Mouse (Mus musculus) macrophage (primary cell): ENCODE results near the gene Gnpnat1. TPM values are rescaled to one million over a fixed set of nuclear protein-coding genes. Genes with fewer than 3 reads are reported as not detected.
"Not testable (repeated sequence)": the region's sequence is repeated elsewhere in the genome, so short reads cannot be mapped to it uniquely, and the experiment has no call there.

ENCODE experiments used
- H3K27ac ChIP-seq: fragments of 350-480 bp; formaldehyde crosslinking; 2 replicates; pipeline ENCODE4 v1.9.0; 2021
- H3K36me3 ChIP-seq: fragments of 350-480 bp; formaldehyde crosslinking; 2 replicates; pipeline ENCODE4 v1.9.0; 2021; ENCODE audit errors: inconsistent target
- H3K4me3 ChIP-seq: fragments of 350-480 bp; formaldehyde crosslinking; 2 replicates; pipeline ENCODE4 v1.9.0; 2021; ENCODE audit errors: inconsistent target
- H3K79me2 ChIP-seq: fragments of 350-480 bp; formaldehyde crosslinking; 2 replicates; pipeline ENCODE4 v1.9.0; 2021; ENCODE audit errors: inconsistent target
- WGBS: methylation state at CpG from one replicate; pipeline ENCODE4 v1.1.7; 2026; ENCODE audit warnings: inconsistent platforms; ENCODE audit not compliant: missing documents; 5-methylcytosine and 5-hydroxymethylcytosine counted together
- polyA plus RNA-seq: library from polyadenylated mRNA; stranded (reverse); fragments of 250-400 nt; gene quantifications from 3 replicates; pipeline ENCODE4 v1.2.4, GENCODE M21; 2018; ENCODE audit warnings: inconsistent platforms
- total RNA-seq, 78 experiments: library from RNA; depleted of rRNA; stranded (reverse); fragments of 250-400 nt; gene quantifications; 1 replicate in 9 of 78; 2 replicates in 24 of 78; 3 replicates in 43 of 78; 4 replicates in 2 of 78; pipeline ENCODE4 v1.2.4; 2018; ENCODE audit warnings: inconsistent platforms in 56 of 78

The Gnpnat1 gene
- total RNA-seq (2018; cell fraction: chromatin; rRNA removed) = 10 to 100 TPM in 17 of 26 experiments, 1 to 10 TPM in 9; 3.1 to 29.8 (median 15.4) TPM
- 10 to 100 TPM in 5 of 26 experiments, 1 to 10 TPM in 21; 4.2 to 12.7 (median 8.4) TPM for total RNA-seq (2018; cell fraction: cytosol; rRNA removed)
- total RNA-seq (2018; cell fraction: nucleus; rRNA removed) = 10 to 100 TPM in 13 of 26 experiments, 1 to 10 TPM in 13; 1.6 to 27.0 (median 9.9) TPM
- polyA plus RNA-seq = 7.2 to 16.6 TPM (median 15.9 TPM) in 3 replicates

DNA sequence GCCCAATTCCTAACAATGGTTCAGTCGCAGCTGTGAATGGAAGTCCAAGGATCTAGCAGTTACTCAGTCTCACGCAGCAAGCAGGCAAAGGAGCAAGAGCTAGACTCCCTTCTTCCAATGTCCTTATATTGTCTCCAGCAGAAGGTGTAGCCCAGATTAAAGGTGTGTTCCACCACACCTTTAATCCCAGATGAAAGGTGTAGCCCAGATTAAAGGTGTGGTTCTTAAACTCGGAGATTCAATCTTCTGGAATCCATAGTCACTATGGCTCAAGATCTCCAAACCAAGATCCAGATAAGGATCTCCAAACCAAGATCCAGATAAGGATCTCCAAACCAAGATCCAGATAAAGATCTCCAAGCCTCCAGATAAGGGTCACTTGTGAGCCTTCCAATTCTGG, at the start of gene Gnpnat1:
Gene Gnpnat1, minus strand, starts transcription at position 101 of the 400 bp plus-strand sequence.
- H3K4me3 ChIP-seq, H3K36me3 ChIP-seq, H3K79me2 ChIP-seq, H3K27ac ChIP-seq: not testable (repeated sequence)
- no CpG with 5 or more reads among the region's 3 CpGs for WGBS

- H3K36me3 ChIP-seq = no peaks in the 10 kb centered on the region
- WGBS = 87% methylated on average over 5 of the region's 5 CpGs
- H3K27ac ChIP-seq = no peak overlapping the region
- no peak overlapping the region for H3K4me3 ChIP-seq
- H3K79me2 ChIP-seq = no peaks in the 10 kb centered on the region
Observed at GRCm38 (mm10) chr14:45453538-45454233, 49.0 kb upstream of the Gnpnat1 start.

- H3K4me3 ChIP-seq = no peak overlapping the region
- no peaks in the 10 kb centered on the region for H3K79me2 ChIP-seq
- no peak overlapping the region for H3K27ac ChIP-seq
- 46% methylated on average over 11 of the region's 11 CpGs for WGBS
- H3K36me3 ChIP-seq = no peaks in the 10 kb centered on the region
Observed at GRCm38 (mm10) chr14:45452861-45453512, 48.3 kb upstream of the Gnpnat1 start.

DNA sequence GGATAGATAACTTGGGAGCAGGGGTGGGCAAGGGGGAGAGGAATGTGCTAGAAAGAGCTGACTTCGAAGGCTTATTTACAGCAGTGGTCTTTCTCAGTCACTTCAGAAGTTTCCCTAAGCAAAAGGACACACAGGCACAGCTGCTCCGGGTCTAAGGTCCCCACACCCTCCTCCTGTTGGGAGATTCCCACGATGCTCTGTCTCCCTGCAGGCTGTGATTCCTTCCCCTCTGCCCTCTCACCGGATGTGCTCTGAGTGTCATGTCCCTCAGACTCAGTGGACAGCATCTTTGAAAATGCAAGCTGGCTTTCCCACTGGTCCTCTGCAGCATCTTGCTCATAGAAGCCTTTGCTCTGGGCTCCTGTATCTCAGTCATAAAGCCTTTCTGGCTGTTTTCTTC, 47.4 kb upstream of the Gnpnat1 start:
- WGBS = 67% methylated on average over 4 of the region's 4 CpGs
- Histone ChIP-seq H3K27ac (no peak overlapping the region), H3K4me3 (no peak overlapping the region), H3K36me3 (no peaks in the 10 kb centered on the region), H3K79me2 (no peaks in the 10 kb centered on the region)

DNA sequence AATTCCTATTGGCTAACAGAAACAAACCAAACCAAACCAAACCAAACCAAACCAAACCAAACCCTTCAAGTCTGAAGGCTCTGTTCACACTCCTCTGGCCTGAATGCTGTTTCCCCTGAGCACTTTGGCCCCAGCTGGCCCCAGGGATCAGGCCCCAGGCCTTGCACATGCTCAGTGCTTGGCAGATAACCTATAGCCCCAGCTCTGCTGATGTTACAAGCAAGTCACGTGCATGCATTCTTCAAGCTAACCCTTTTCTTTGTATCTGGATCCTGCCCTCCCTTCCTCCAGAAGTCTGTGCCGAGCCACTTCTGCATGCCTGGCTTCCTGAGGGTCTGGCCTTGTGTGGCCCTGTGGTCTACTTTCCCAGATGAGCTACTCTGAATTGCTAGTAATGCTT, 46.4 kb upstream of the Gnpnat1 start:
- H3K36me3 ChIP-seq = no peaks in the 10 kb centered on the region
- H3K27ac ChIP-seq = no peak overlapping the region
- 38% methylated on average over 2 of the region's 2 CpGs for WGBS
- H3K4me3 ChIP-seq = no peak overlapping the region
- H3K79me2 ChIP-seq = no peaks in the 10 kb centered on the region

DNA sequence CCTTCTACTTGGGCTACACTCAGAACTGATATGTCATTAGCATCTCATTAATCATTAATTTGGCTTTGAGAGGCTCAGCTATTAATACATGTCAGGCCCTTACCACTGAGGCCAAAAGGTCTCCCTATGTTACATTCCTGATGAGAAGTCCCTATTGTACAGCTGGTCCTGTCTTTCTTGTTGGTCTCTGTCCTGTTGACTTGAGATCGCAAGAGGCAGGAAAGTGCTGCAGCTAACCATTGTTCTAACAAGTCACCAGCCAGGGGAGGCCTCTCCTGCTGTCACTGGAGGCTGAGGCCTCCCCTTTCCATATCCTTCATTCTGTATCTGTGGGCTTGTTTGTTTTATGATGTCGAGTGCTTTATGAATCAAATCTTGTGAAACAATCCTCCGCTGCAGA, 42.1 kb upstream of the Gnpnat1 start:
- Histone ChIP-seq H3K4me3 (no peak overlapping the region), H3K36me3 (no peaks in the 10 kb centered on the region), H3K27ac (no peak overlapping the region), H3K79me2 (no peaks in the 10 kb centered on the region)
- 90% methylated on average over 3 of the region's 3 CpGs for WGBS

DNA sequence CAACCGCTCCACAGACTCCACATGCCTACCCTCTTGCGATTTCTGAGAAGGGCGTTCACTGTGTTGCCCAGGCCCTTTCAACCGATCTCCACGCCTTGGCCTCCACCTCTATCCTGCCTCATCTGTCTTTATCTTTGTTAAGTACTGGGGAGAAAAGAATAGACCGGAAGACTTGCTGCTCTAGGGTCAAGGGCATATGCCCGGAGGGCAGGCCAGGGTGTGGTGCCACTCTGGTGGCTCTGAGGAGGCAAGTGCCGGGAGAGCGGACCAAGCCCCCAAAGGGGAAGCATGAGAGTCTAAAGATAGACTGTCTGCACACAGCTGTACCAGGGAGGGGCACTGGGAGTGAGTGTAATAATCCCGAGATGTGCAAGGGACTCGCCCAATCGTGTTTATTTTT, 40.7 kb upstream of the Gnpnat1 start:
- no peak overlapping the region for H3K4me3 ChIP-seq
- no peaks in the 10 kb centered on the region for H3K79me2 ChIP-seq
- H3K27ac ChIP-seq = no peak overlapping the region
- H3K36me3 ChIP-seq = no peaks in the 10 kb centered on the region
- 82% methylated on average over 11 of the region's 12 CpGs for WGBS

DNA sequence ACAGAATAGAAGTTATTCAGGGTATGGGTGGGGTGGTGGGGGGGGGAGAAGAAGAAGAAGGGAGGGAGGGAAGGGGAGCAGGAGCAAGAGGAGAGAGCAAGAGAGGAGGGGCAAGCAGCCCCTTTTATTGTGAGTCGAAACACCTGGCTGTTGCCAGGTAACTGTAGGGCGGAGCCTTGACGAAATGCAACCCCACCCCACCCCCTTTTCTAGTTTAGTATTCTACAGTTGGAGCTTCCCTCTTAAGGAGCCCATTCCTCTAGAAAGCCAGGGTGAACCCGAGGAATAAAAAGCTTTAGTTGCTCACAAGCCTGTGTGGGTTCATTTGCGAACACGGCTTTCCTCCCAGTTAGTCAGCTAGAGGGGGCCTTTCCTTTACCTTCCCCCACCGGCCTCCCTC, 40.2 kb upstream of the Gnpnat1 start:
- Histone ChIP-seq H3K79me2 (no peaks in the 10 kb centered on the region), H3K27ac (no peak overlapping the region), H3K4me3 (no peak overlapping the region), H3K36me3 (no peaks in the 10 kb centered on the region)
- WGBS = 64% methylated on average over 6 of the region's 7 CpGs

DNA sequence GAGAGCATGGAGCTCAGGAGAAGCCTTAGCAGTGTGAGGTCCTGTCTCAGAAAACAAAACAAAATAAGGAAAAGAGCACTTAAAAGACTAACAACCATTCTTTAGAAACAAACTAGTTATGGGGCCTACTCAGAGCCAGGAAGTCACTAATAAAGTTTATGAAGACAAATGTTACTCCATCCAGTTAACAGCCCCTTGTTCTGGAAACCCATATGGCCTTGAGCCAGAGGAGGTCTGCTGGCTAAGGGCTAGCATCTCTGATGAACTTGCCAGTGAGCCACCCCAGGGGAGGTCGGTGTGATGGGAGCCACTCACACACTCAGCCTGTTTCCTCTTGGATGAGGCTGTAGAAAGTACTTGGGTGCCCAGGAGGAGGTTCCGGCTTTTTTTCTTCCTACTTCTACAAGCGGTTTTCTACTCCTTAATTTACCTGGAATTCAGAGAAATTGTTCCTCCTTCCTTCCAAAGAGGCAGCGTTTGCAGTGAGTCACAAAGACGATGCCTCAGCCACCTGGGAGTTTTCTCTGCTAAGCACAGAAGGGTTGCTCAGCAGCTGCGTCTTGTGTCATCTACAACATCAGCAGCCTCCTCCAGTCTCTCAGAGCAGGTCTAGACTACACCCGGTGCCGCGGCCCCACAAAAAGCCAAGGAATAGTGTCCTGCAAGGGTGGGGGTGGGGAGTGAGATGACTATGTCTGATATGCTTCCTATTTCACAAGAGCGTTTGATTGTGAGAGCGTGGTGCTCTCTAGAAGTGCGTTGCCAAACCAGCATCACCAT, 38.3 kb upstream of the Gnpnat1 start:
- no peak overlapping the region for H3K4me3 ChIP-seq
- no peaks in the 10 kb centered on the region for H3K79me2 ChIP-seq
- 54% methylated on average over 12 of the region's 12 CpGs for WGBS
- H3K27ac ChIP-seq = no peak overlapping the region
- no peaks in the 10 kb centered on the region for H3K36me3 ChIP-seq

GRCm38 (mm10) chr14:45441291-45441690, 36.6 kb upstream of the Gnpnat1 start:
- Histone ChIP-seq H3K36me3 (no peaks in the 10 kb centered on the region), H3K4me3 (no peak overlapping the region), H3K27ac (no peak overlapping the region), H3K79me2 (no peaks in the 10 kb centered on the region)
- WGBS = 77% methylated on average over 6 of the region's 6 CpGs

GRCm38 (mm10) chr14:45439387-45439786, 34.7 kb upstream of the Gnpnat1 start:
- no peaks in the 10 kb centered on the region for H3K79me2 ChIP-seq
- 85% methylated on average over 9 of the region's 9 CpGs for WGBS
- H3K4me3 ChIP-seq = no peak overlapping the region
- no peaks in the 10 kb centered on the region for H3K36me3 ChIP-seq
- H3K27ac ChIP-seq = no peak overlapping the region

DNA sequence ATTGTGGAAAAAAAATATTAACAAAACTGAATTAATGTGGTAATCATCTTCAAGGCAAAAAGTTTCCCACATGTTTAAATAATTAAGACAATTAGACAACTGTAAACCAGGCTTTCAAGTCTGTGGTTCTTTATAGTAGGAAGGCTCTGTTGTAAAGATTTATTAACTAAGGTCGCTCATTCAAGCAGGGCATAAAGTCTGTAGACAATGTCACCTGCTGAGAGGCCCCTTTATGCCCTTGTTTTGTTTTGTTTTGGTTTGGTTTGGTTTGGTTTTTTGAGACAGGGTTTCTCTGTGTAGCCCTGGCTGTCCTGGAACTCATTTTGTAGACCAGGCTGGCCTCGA, 34.2 kb upstream of the Gnpnat1 start:
- Histone ChIP-seq H3K36me3 (no peaks in the 10 kb centered on the region), H3K27ac (no peak overlapping the region), H3K4me3 (no peak overlapping the region), H3K79me2 (no peaks in the 10 kb centered on the region)
- 79% methylated on average over 1 of the region's 2 CpGs for WGBS

GRCm38 (mm10) chr14:45438250-45438930, 33.7 kb upstream of the Gnpnat1 start:
- Histone ChIP-seq H3K27ac (no peak overlapping the region), H3K4me3 (no peak overlapping the region), H3K36me3 (no peaks in the 10 kb centered on the region), H3K79me2 (no peaks in the 10 kb centered on the region)
- WGBS = 71% methylated on average over 19 of the region's 19 CpGs

DNA sequence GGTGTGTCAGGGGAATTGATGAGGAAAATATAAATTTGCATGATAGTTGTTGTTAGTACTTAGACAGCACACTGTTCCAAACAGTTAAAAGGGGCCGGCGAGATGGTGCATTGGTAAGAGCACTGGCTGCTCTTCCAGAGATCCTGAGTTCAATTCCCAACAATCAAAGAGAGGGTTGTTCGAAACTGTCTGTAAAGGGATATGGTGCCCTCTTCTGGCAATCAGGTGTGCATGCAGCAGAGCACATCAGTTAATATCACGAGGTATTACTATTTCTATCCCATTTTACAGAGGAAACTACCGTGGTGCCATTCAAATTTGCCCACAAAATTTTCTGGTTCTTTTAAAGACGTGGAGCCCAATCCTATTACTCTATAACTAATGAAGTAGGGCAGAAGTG, 29.5 kb upstream of the Gnpnat1 start:
- H3K4me3 ChIP-seq = no peak overlapping the region
- WGBS = 78% methylated on average over 6 of the region's 6 CpGs
- no peak overlapping the region for H3K27ac ChIP-seq
- no peaks in the 10 kb centered on the region for H3K36me3 ChIP-seq
- no peaks in the 10 kb centered on the region for H3K79me2 ChIP-seq
